Mouse (Mus musculus) right cerebral cortex, adult 18-20 months (tissue): ENCODE data around the gene D5Ertd579e.

Experiments used
- DNase-seq: peaks from one replicate; pipeline ENCODE4 v3.0.0; 2022; ENCODE audit warnings: mixed read lengths

Gene D5Ertd579e

GRCm38 (mm10) chr5:36719601-36720000, 23.8 kb upstream of the D5Ertd579e start:
- DNase-seq: no peak

GRCm38 (mm10) chr5:36719135-36719534, 23.3 kb upstream of the D5Ertd579e start:
- no peak for DNase-seq

- DNase-seq: no peak
Observed at GRCm38 (mm10) chr5:36717889-36718288, 22.1 kb upstream of the D5Ertd579e start.

GRCm38 (mm10) chr5:36716816-36717215, 21.0 kb upstream of the D5Ertd579e start:
- no peak for DNase-seq

GRCm38 (mm10) chr5:36714832-36715231, 19.0 kb upstream of the D5Ertd579e start:
- no peak for DNase-seq

GRCm38 (mm10) chr5:36713693-36714092, 17.9 kb upstream of the D5Ertd579e start:
- no peak for DNase-seq

- no peak for DNase-seq
Observed at GRCm38 (mm10) chr5:36712553-36713534, 17.0 kb upstream of the D5Ertd579e start.

- DNase-seq: no peak
Observed at GRCm38 (mm10) chr5:36711863-36712262, 16.0 kb upstream of the D5Ertd579e start.

GRCm38 (mm10) chr5:36705792-36706191, 10.0 kb upstream of the D5Ertd579e start:
- DNase-seq: no peak

GRCm38 (mm10) chr5:36705390-36705789, 9.6 kb upstream of the D5Ertd579e start:
- no peak for DNase-seq

GRCm38 (mm10) chr5:36704684-36705083, 8.9 kb upstream of the D5Ertd579e start:
- DNase-seq: no peak

- DNase-seq: no peak
Observed at GRCm38 (mm10) chr5:36700939-36701620, 5.3 kb upstream of the D5Ertd579e start.

GRCm38 (mm10) chr5:36698689-36699088, 2.9 kb upstream of the D5Ertd579e start:
- no peak for DNase-seq

- no peak for DNase-seq
Observed at GRCm38 (mm10) chr5:36698067-36698670, 2.3 kb upstream of the D5Ertd579e start.

GRCm38 (mm10) chr5:36696504-36697300, 878 bp upstream of the D5Ertd579e start:
- no peak for DNase-seq

GRCm38 (mm10) chr5:36695005-36695404, 819 bp downstream of the D5Ertd579e start:
- DNase-seq: peak; percentile 25

GRCm38 (mm10) chr5:36693651-36694050, 2.2 kb downstream of the D5Ertd579e start:
- no peak for DNase-seq

GRCm38 (mm10) chr5:36691423-36691822, 4.4 kb downstream of the D5Ertd579e start:
- DNase-seq: no peak

GRCm38 (mm10) chr5:36685170-36685569, 10.7 kb downstream of the D5Ertd579e start:
- DNase-seq: no peak

- no peak for DNase-seq
Observed at GRCm38 (mm10) chr5:36683586-36683985, 12.2 kb downstream of the D5Ertd579e start.

GRCm38 (mm10) chr5:36681219-36681618, 14.6 kb downstream of the D5Ertd579e start:
- no peak for DNase-seq

GRCm38 (mm10) chr5:36679918-36680598, 15.8 kb downstream of the D5Ertd579e start:
- no peak for DNase-seq
